Mouse (Mus musculus) adipocyte (in vitro differentiated cells): ENCODE data around the gene Kif18b.

Source experiments
- DNase-seq: peaks from one replicate; pipeline ENCODE4 v3.0.0-alpha.2; 2016; ENCODE audit warnings: low spot score

Gene Kif18b

GRCm38 (mm10) chr11:102937529-102938182 is 12.7 kb upstream of the Kif18b start:
- no peak for DNase-seq

GRCm38 (mm10) chr11:102936272-102936671 is 11.3 kb upstream of the Kif18b start:
- DNase-seq, result no peak

GRCm38 (mm10) chr11:102930672-102931071 is 5.7 kb upstream of the Kif18b start:
- no peak for DNase-seq

GRCm38 (mm10) chr11:102925351-102925717 is 410 bp upstream of the Kif18b start:
- DNase-seq, result peak; percentile 70

- DNase-seq, result no peak
These were observed 3.4 kb downstream of the Kif18b start for GRCm38 (mm10) chr11:102921491-102921890.

- no peak for DNase-seq
These were observed 6.8 kb downstream of the Kif18b start for GRCm38 (mm10) chr11:102918077-102918476.

GRCm38 (mm10) chr11:102915380-102915779 is 9.5 kb downstream of the Kif18b start:
- DNase-seq, result no peak

- DNase-seq, result no peak
These were observed 13.5 kb downstream of the Kif18b start for GRCm38 (mm10) chr11:102911376-102911775.

GRCm38 (mm10) chr11:102903654-102904053 is 21.3 kb downstream of the Kif18b start:
- DNase-seq, result no peak

- DNase-seq, result no peak
These were observed 22.8 kb downstream of the Kif18b start for GRCm38 (mm10) chr11:102902107-102902506.

GRCm38 (mm10) chr11:102901199-102901598 is 23.7 kb downstream of the Kif18b start:
- no peak for DNase-seq

GRCm38 (mm10) chr11:102900763-102901162 is 24.2 kb downstream of the Kif18b start, which contains the start of gene Gfap:
Gfap (minus strand) TSS chr11:102900912.
- DNase-seq, result peak; percentile 94

- no peak for DNase-seq
These were observed 26.5 kb downstream of the Kif18b start for GRCm38 (mm10) chr11:102898408-102898807.

GRCm38 (mm10) chr11:102896641-102897040 is 28.3 kb downstream of the Kif18b start:
- no peak for DNase-seq

- no peak for DNase-seq
These were observed 29.1 kb downstream of the Kif18b start for GRCm38 (mm10) chr11:102895779-102896178.

GRCm38 (mm10) chr11:102894716-102895115 is 30.2 kb downstream of the Kif18b start:
- DNase-seq, result no peak

- DNase-seq, result no peak
These were observed 31.8 kb downstream of the Kif18b start for GRCm38 (mm10) chr11:102893015-102893651.

GRCm38 (mm10) chr11:102890096-102890495 is 34.8 kb downstream of the Kif18b start:
- DNase-seq, result peak; percentile 59

GRCm38 (mm10) chr11:102888135-102888534 is 36.8 kb downstream of the Kif18b start:
- no peak for DNase-seq

GRCm38 (mm10) chr11:102887433-102887832 is 37.5 kb downstream of the Kif18b start:
- no peak for DNase-seq

- DNase-seq, result no peak
These were observed 40.2 kb downstream of the Kif18b start, which contains the start of gene Fam187a for GRCm38 (mm10) chr11:102884616-102885219. Fam187a (plus strand) TSS chr11:102885169.

GRCm38 (mm10) chr11:102881314-102882198 is 43.4 kb downstream of the Kif18b start:
- DNase-seq, result no peak
